Mouse (Mus musculus) left cerebral cortex, adult 8-10 months (tissue): ENCODE data around the gene Ccdc47. TPM values are rescaled to one million over a fixed set of nuclear protein-coding genes. Genes with fewer than 3 reads are reported as not detected.
"Not testable (repeated sequence)": the region's sequence is repeated elsewhere in the genome, so short reads cannot be mapped to it uniquely, and the experiment has no call there.

ENCODE experiments used
- DNase-seq, 2 experiments: peaks; one replicate each; pipeline ENCODE4 v3.0.0; 2022; ENCODE audit warnings: low spot score in 2 of 2
- total RNA-seq, 4 experiments: library from RNA; stranded (reverse); gene quantifications; 2 replicates each; pipeline ENCODE4 v1.2.4; 2022

Ccdc47 gene
- 10 to 100 TPM; 83.3 to 93.9 (median 86.2) TPM for total RNA-seq

- DNase-seq: peak; percentile 80 to 99
These were observed at the start of gene Ccdc47 for GRCm38 (mm10) chr11:106215927-106216729. Gene Ccdc47, minus strand, starts transcription at chr11:106216344.

GRCm38 (mm10) chr11:106265570-106265969, 49.4 kb upstream of the Ccdc47 start:
- DNase-seq: no peak

- no peak for DNase-seq
These were observed 48.8 kb upstream of the Ccdc47 start for GRCm38 (mm10) chr11:106264988-106265387.

- DNase-seq: no peak
These were observed 47.8 kb upstream of the Ccdc47 start for GRCm38 (mm10) chr11:106263963-106264362.

GRCm38 (mm10) chr11:106260826-106261450, 44.8 kb upstream of the Ccdc47 start:
- no peak for DNase-seq

- DNase-seq: no peak
These were observed 40.6 kb upstream of the Ccdc47 start for GRCm38 (mm10) chr11:106256775-106257174.

- DNase-seq: peak; percentile 94 to 99
These were observed 39.7 kb upstream of the Ccdc47 start, which contains the start of the genes Ftsj3 and Psmc5 for GRCm38 (mm10) chr11:106255685-106256451. Gene Ftsj3, minus strand, starts transcription at chr11:106256079. Gene Psmc5, plus strand, starts transcription at chr11:106256154.

- DNase-seq: no peak
These were observed 39.0 kb upstream of the Ccdc47 start for GRCm38 (mm10) chr11:106255174-106255573.

GRCm38 (mm10) chr11:106254767-106255166, 38.6 kb upstream of the Ccdc47 start:
- no peak for DNase-seq

GRCm38 (mm10) chr11:106249326-106249725, 33.2 kb upstream of the Ccdc47 start:
- no peak for DNase-seq

- DNase-seq: no peak
These were observed 30.7 kb upstream of the Ccdc47 start for GRCm38 (mm10) chr11:106246834-106247233.

- DNase-seq: not testable (repeated sequence)
These were observed 17.8 kb upstream of the Ccdc47 start for GRCm38 (mm10) chr11:106233978-106234377.

GRCm38 (mm10) chr11:106220603-106221002, 4.5 kb upstream of the Ccdc47 start:
- DNase-seq: no peak

- DNase-seq: peak in 1 of 2 experiments; percentile 94
These were observed 766 bp upstream of the Ccdc47 start, which contains the start of gene Ddx42 for GRCm38 (mm10) chr11:106216730-106217490. Gene Ddx42, plus strand, starts transcription at chr11:106216926.

- DNase-seq: no peak
These were observed 689 bp downstream of the Ccdc47 start for GRCm38 (mm10) chr11:106215450-106215859.

GRCm38 (mm10) chr11:106214856-106215255, 1.3 kb downstream of the Ccdc47 start:
- DNase-seq: no peak

- no peak for DNase-seq
These were observed 3.4 kb downstream of the Ccdc47 start for GRCm38 (mm10) chr11:106212771-106213170.

- no peak for DNase-seq
These were observed 14.1 kb downstream of the Ccdc47 start, which contains the start of gene Strada for GRCm38 (mm10) chr11:106202123-106202465. Gene Strada, minus strand, starts transcription at chr11:106202168.

GRCm38 (mm10) chr11:106201337-106202122, 14.6 kb downstream of the Ccdc47 start:
- DNase-seq: no peak

- no peak for DNase-seq
These were observed 15.4 kb downstream of the Ccdc47 start for GRCm38 (mm10) chr11:106200756-106201155.
